Comparison of ENCODE assay signal across 8 mouse cellular contexts in genomic region chr10:79873715-79874289, GRCm38 (mm10). TPM values are rescaled to one million over a fixed set of nuclear protein-coding genes. Genes with fewer than 3 reads are reported as not detected.
A peak's percentile ranks its signal among the peaks of the same experiment; 100 is the strongest.
DNase-seq lines count a peak whose midpoint lies in the region; ATAC-seq and TF ChIP-seq lines count a peak whose summit lies in the region.

No protein-coding gene starts in this region.

- no peak for ATAC-seq in limb, embryonic 12.5 days (ENCODE audit: insufficient number of reproducible peaks, insufficient read depth, low FRiP score, low TSS enrichment, low read depth)
- no peak for ATAC-seq in stomach, embryonic 16.5 days (ENCODE audit: insufficient read depth, low FRiP score)

- peak overlapping the region; percentile 67 for H3K4me2 ChIP-seq in limb, embryonic 12.5 days
- H3K4me2 ChIP-seq in stomach, embryonic 16.5 days (ENCODE audit: low read depth, low read length) = peak overlapping the region; percentile 99

- H3K36me3 ChIP-seq in spleen, adult 2 months (ENCODE audit: control insufficient read depth, insufficient read depth, low read length) = no peaks in the 10 kb centered on the region
- peaks cover 30% of the 10 kb centered on the region for H3K36me3 ChIP-seq in limb, embryonic 12.5 days
- H3K36me3 ChIP-seq in stomach, embryonic 16.5 days (ENCODE audit: control insufficient read depth, insufficient read depth, low read length) = no peaks in the 10 kb centered on the region

- peak overlapping the region; percentile 94 for H3K9ac ChIP-seq in limb, embryonic 12.5 days (replicated peaks)
- peak overlapping the region; percentile 85 for H3K9ac ChIP-seq in stomach, embryonic 16.5 days (ENCODE audit: low read length)

- H3K27ac ChIP-seq in spleen, adult 2 months (ENCODE audit: insufficient read depth, low read length) = no peak overlapping the region
- H3K27ac ChIP-seq in limb, embryonic 12.5 days = peak overlapping the region; percentile 90
- H3K27ac ChIP-seq in stomach, embryonic 16.5 days (ENCODE audit: low read length) = 0 out of 2 replicates have a peak overlapping the region, but pooled peaks have one; percentile 16

- no peak for TF ChIP-seq POLR2A in spleen, adult 2 months (IDR thresholded peaks at IDR 0.05; ENCODE audit: low read depth, low read length)

- TF ChIP-seq CTCF in spleen, adult 2 months (IDR thresholded peaks at IDR 0.05; ENCODE audit: extremely low read depth, insufficient read depth, insufficient read length, insufficient replicate concordance) = no peak

- H3K4me3 ChIP-seq in spleen, adult 2 months (ENCODE audit: extremely low read depth, insufficient read depth, insufficient read length) = peak overlapping the region; percentile 50
- peak overlapping the region; percentile 74 for H3K4me3 ChIP-seq in limb, embryonic 12.5 days (replicated peaks)
- H3K4me3 ChIP-seq in stomach, embryonic 16.5 days (replicated peaks; ENCODE audit: low read length) = peak overlapping the region; percentile 67

- peaks cover 22% of the 10 kb centered on the region for H3K4me1 ChIP-seq in spleen, adult 2 months (ENCODE audit: control insufficient read depth, insufficient read depth, insufficient read length)
- H3K4me1 ChIP-seq in limb, embryonic 12.5 days (replicated peaks) = peaks cover 25% of the 10 kb centered on the region
- peaks cover 8% of the 10 kb centered on the region for H3K4me1 ChIP-seq in stomach, embryonic 16.5 days (ENCODE audit: control insufficient read depth, insufficient read depth, low read length)

- DNase-seq in embryo, embryonic 10.5 days (ENCODE audit: low spot score) = peak; percentile 63
- no peak for DNase-seq in embryo, embryonic 10 days (ENCODE audit: low spot score)
- DNase-seq in spleen, adult 2 months (ENCODE audit: low read depth in 1 of 2, low spot score in 2 of 2) = no peak
- no peak for DNase-seq in spleen, postnatal 10 days (ENCODE audit: low spot score in 2 of 2)
- DNase-seq in left cerebral cortex, postnatal 25 days (ENCODE audit: low spot score in 2 of 2) = no peak
- no peak for DNase-seq in cerebellum, postnatal 4 days (ENCODE audit: low spot score in 2 of 2)

- H3K9me3 ChIP-seq in limb, embryonic 12.5 days = no peaks in the 10 kb centered on the region
- no peaks in the 10 kb centered on the region for H3K9me3 ChIP-seq in stomach, embryonic 16.5 days (replicated peaks; ENCODE audit: control insufficient read depth, low read length)

- WGBS in spleen, adult 2 months = 2% methylated on average over 26 of the region's 26 CpGs
- WGBS in limb, embryonic 12.5 days = 2% methylated on average over 26 of the region's 26 CpGs
- 2% methylated on average over 26 of the region's 26 CpGs for WGBS in stomach, embryonic 16.5 days

- intact Hi-C loops in left cerebral cortex, postnatal 25 days (cut with DNase I) = no loop called here

- H3K27me3 ChIP-seq in spleen, adult 2 months (ENCODE audit: control insufficient read depth, insufficient read depth, low read length) = peaks cover 8% of the 10 kb centered on the region
- H3K27me3 ChIP-seq in limb, embryonic 12.5 days = no peaks in the 10 kb centered on the region
- no peaks in the 10 kb centered on the region for H3K27me3 ChIP-seq in stomach, embryonic 16.5 days (ENCODE audit: control insufficient read depth, insufficient read depth, low read length)

RNA-seq across cellular contexts. Expression of gene Prtn3, which starts 0.5 kb away (rescaled TPM):
- 25.6 and 39.2 TPM in 2 replicates for polyA plus RNA-seq in spleen, adult 2 months (2012; rRNA removed)
- polyA plus RNA-seq in limb, embryonic 12.5 days (2016; fragmentation: Nextera tagmentation; extraction: Ambion mirVana) = 15.1 and 15.3 TPM in 2 replicates
- polyA plus RNA-seq in stomach, embryonic 16.5 days (2015; fragmentation: Nextera tagmentation; extraction: Ambion mirVana) = 4.1 and 7.2 TPM in 2 replicates
- total RNA-seq in left cerebral cortex, postnatal 25 days (2021) = 1 to 10 TPM; 1.4 to 2.4 TPM

RNA-seq across cellular contexts. Expression of gene Plppr3, which starts 0.6 kb away (rescaled TPM):
- polyA plus RNA-seq in spleen, adult 2 months (2012; rRNA removed) = 3.6 and 4.0 TPM in 2 replicates
- 157 and 162 TPM in 2 replicates for polyA plus RNA-seq in limb, embryonic 12.5 days (2016; fragmentation: Nextera tagmentation; extraction: Ambion mirVana)
- polyA plus RNA-seq in stomach, embryonic 16.5 days (2015; fragmentation: Nextera tagmentation; extraction: Ambion mirVana) = 28.7 and 29.1 TPM in 2 replicates
- 10 to 100 TPM; 51.1 to 53.3 TPM for total RNA-seq in left cerebral cortex, postnatal 25 days (2021)

RNA-seq across cellular contexts. Expression of gene Elane, which starts 12.2 kb away (rescaled TPM):
- 33.0 and 61.9 TPM in 2 replicates for polyA plus RNA-seq in spleen, adult 2 months (2012; rRNA removed)
- not detected in 2 replicates for polyA plus RNA-seq in limb, embryonic 12.5 days (2016; fragmentation: Nextera tagmentation; extraction: Ambion mirVana)
- polyA plus RNA-seq in stomach, embryonic 16.5 days (2015; fragmentation: Nextera tagmentation; extraction: Ambion mirVana) = 6.3 and 9.8 TPM in 2 replicates
- total RNA-seq in left cerebral cortex, postnatal 25 days (2021) = not detected

RNA-seq across cellular contexts. Expression of gene Cfd, which starts 16.9 kb away (rescaled TPM):
- 71.5 and 138 TPM in 2 replicates for polyA plus RNA-seq in spleen, adult 2 months (2012; rRNA removed)
- polyA plus RNA-seq in limb, embryonic 12.5 days (2016; fragmentation: Nextera tagmentation; extraction: Ambion mirVana) = not detected in 2 replicates
- polyA plus RNA-seq in stomach, embryonic 16.5 days (2015; fragmentation: Nextera tagmentation; extraction: Ambion mirVana) = not detected in 2 replicates
- total RNA-seq in left cerebral cortex, postnatal 25 days (2021) = not detected

RNA-seq across cellular contexts. Expression of gene Ptbp1, which starts 19.6 kb away (rescaled TPM):
- 251 and 315 TPM in 2 replicates for polyA plus RNA-seq in spleen, adult 2 months (2012; rRNA removed)
- polyA plus RNA-seq in limb, embryonic 12.5 days (2016; fragmentation: Nextera tagmentation; extraction: Ambion mirVana) = 373 and 403 TPM in 2 replicates
- 268 and 308 TPM in 2 replicates for polyA plus RNA-seq in stomach, embryonic 16.5 days (2015; fragmentation: Nextera tagmentation; extraction: Ambion mirVana)
- 10 to 100 TPM; 48.5 to 52.3 TPM for total RNA-seq in left cerebral cortex, postnatal 25 days (2021)
